Mouse (Mus musculus) cerebellum, adult 2 months (tissue): ENCODE measurements around the gene Rftn2. TPM values are rescaled to one million over a fixed set of nuclear protein-coding genes. Genes with fewer than 3 reads are reported as not detected.

Experiments used
- DNase-seq, 2 experiments: peaks; one replicate each; pipeline ENCODE4 v3.0.0; 2021
- H3K27ac ChIP-seq: fragments of 200-500 bp; 2 replicates; pipeline ENCODE4 v1.5.1; 2012; ENCODE audit warnings: low read length, control low read depth, inconsistent platforms; ENCODE audit not compliant: insufficient read depth
- H3K27me3 ChIP-seq: fragments of 200-500 bp; 2 replicates; pipeline ENCODE4 v1.6.1; 2012; ENCODE audit warnings: inconsistent platforms, mild to moderate bottlenecking, low read length, moderate library complexity; ENCODE audit not compliant: control insufficient read depth, insufficient read depth
- H3K4me1 ChIP-seq: fragments of 200-500 bp; 2 replicates; pipeline ENCODE4 v1.6.1; 2011; ENCODE audit warnings: low read length; ENCODE audit not compliant: control insufficient read depth, insufficient read depth
- H3K4me3 ChIP-seq: fragments of 200-500 bp; replicated peaks from 2 replicates; pipeline ENCODE3; 2011; ENCODE audit warnings: mild to moderate bottlenecking, low read depth, low read length, control low read depth; ENCODE audit not compliant: insufficient read depth
- CTCF ChIP-seq: fragments of 200-500 bp; IDR thresholded peaks from 2 replicates; pipeline ENCODE4 v1.5.1; 2011; ENCODE audit warnings: low read depth, mild to moderate bottlenecking, control low read depth, low read length, moderate library complexity, borderline replicate concordance; ENCODE audit not compliant: insufficient read depth
- POLR2A ChIP-seq: fragments of 200-500 bp; IDR thresholded peaks from 2 replicates; pipeline ENCODE4 v1.6.1; 2011; ENCODE audit warnings: low read length, control low read depth, borderline replicate concordance; ENCODE audit not compliant: insufficient read depth
- WGBS: fragments of 180-500 bp; shearing (Covaris S2); methylation state at CpG from one replicate; pipeline ENCODE4 v1.1.7; 2018; 5-methylcytosine and 5-hydroxymethylcytosine counted together
- polyA plus RNA-seq: library from polyadenylated mRNA; depleted of rRNA; stranded (reverse); fragments of >200 nt; gene quantifications from 2 replicates; pipeline ENCODE4 v1.2.3, GENCODE M21; 2012

Gene Rftn2
- polyA plus RNA-seq, 1 experiment = 17.1 TPM

DNA sequence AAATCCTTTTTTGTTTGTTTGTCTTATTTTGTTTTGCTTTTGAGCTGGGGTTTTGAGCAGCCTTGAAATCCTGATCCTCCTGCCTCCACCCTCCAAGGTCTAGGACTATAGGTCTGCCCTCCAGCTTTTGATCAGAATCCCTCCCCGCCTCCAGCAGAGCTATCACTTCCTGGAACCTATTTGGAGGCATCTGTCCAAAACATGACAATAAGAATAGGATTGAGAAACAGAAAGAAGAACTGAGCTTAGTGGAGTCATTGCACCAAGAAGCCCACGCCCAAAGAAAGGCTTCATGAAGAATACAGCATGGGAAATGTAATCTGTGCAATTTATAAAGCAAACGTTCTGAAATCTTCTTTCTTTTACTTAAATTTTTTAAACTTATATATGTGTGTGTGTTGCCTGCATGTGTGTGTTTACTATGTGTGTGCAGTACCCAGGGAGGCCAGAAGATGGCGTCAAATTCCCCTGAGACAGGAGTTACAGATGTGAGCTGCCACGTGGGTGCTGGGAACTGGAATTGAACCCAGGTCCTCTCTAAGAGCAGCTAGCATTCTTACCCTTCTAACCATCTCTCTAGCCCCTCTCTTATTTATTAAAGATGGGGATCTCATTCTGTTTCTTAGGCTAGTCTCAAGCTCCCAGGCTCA lies 46.5 kb downstream of the Rftn2 start:
- no peak overlapping the region for H3K4me3 ChIP-seq
- no peaks in the 10 kb centered on the region for H3K4me1 ChIP-seq
- H3K27me3 ChIP-seq = no peaks in the 10 kb centered on the region
- WGBS = 82% methylated on average over 5 of the region's 5 CpGs
- H3K27ac ChIP-seq = no peak overlapping the region
- DNase-seq = no peak
- TF ChIP-seq CTCF (0 out of 2 replicates have a peak, but pooled peaks have one; percentile 8), POLR2A (no peak)

DNA sequence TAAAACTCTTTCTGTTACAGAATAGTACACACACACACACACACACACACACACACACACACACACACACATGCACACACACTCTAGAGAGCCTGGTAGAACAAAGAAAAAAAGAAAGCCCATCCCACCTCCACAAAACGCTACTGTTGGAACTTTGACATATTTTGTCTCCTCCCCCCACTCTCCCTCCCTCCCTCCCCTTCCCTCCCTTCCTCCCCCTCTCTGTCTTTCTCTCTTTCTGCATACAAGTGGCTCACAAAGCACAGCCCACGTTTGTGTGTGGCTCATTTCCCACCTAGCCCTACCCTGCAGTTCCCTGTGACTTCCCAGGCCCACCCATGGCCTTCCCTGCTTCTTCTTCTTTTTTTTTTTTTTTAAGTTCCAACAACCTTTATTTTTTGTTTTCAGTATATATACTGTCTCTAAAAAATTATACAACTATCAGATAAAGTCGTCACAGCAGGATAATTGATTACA lies 52.0 kb downstream of the Rftn2 start:
- no peak overlapping the region for H3K4me3 ChIP-seq
- TF ChIP-seq CTCF (no peak), POLR2A (no peak)
- WGBS = 33% methylated on average over 3 of the region's 3 CpGs
- no peaks in the 10 kb centered on the region for H3K27me3 ChIP-seq
- no peaks in the 10 kb centered on the region for H3K4me1 ChIP-seq
- DNase-seq = no peak
- H3K27ac ChIP-seq = no peak overlapping the region

DNA sequence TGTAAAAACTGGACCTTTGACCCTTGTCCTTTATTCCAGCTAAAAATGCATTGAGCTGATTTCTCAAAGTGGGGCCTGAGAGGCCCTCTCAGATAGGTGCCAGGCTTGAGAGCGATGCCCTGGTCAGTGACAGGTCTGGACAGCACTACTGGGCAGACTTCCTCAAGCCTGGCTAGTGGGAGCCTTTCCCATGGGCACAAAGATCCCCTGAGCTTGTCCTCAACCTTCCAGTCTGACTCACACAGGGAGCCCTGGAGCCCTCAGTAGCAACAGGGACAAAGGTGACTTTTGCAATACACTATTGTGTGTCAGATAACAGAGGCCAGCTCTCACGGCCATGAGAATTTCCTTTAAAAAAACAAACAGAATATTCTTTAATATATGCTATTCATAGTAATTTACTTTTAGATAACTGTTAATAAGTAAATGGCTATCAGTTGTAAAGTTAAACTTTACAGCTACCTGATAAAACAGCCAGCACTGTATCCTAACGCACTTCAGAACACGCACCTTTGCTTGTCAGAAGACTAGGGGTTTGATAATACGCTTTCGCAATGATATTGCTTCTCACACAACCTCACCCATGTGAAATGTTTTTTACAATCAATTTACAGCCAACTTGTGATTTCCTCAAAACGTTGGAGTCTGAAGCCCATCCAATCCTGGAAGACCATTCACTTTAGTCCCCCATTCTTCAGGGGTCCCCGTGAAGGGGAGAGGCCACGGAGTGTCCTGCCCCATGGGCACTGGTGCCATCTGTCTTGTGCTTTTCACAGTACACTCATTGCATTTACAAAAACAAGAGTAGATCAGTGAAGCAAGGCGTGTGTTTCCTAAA lies 52.6 kb downstream of the Rftn2 start:
- H3K27ac ChIP-seq = no peak overlapping the region
- H3K4me1 ChIP-seq = no peaks in the 10 kb centered on the region
- DNase-seq = no peak
- 79% methylated on average over 10 of the region's 10 CpGs for WGBS
- no peak overlapping the region for H3K4me3 ChIP-seq
- H3K27me3 ChIP-seq = no peaks in the 10 kb centered on the region
- no peak for TF ChIP-seq CTCF
- TF ChIP-seq POLR2A = no peak

DNA sequence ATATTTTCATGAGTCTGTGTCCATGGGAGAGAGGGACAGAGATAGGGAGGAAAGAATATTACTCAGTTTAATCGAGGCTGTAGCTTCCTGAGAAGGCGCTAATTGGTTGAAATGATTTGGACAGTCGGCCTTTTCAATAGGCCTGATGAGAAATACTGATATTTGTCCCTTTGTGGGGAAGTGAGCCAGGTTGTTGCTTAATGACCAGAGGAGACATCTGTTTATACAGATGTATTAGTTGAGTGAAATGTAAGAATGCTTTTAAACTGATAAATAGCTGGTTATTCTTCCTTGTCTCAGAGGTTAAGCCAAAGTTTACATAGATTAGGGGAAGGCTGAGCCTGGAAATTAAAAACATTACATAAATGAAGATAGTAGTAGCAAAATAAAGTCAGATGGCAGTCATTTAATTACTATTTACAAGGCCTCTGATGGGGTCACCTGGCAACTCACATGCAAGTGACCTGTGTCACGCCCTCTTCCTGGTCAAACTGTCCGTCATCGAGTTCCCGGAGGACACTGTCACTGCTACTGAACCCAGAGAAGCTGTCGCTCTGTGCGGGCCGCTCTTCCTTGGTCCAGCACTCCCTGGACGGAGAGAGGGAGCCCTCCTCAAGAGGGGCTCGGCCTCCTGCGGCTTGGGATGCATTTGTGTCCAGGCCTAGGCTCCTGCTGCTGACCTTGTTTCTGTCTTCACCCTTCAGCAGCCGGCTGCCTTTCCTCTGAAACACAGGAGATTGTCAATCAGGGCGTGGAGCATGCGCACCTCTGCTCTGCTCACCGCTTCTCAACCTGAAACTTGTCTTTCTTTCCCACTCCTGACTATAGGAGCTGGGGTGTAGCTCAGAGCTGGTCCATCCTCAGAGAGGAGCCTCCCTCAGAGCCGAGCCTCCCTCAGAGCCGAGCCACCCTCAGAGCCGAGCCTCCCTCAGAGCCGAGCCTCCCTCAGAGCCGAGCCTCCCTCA lies 54.9 kb downstream of the Rftn2 start:
- Histone ChIP-seq H3K27me3 (no peaks in the 10 kb centered on the region), H3K27ac (no peak overlapping the region), H3K4me3 (peak overlapping the region; percentile 28), H3K4me1 (no peaks in the 10 kb centered on the region)
- 66% methylated on average over 22 of the region's 22 CpGs for WGBS
- TF ChIP-seq POLR2A = no peak
- no peak for TF ChIP-seq CTCF
- DNase-seq = no peak

DNA sequence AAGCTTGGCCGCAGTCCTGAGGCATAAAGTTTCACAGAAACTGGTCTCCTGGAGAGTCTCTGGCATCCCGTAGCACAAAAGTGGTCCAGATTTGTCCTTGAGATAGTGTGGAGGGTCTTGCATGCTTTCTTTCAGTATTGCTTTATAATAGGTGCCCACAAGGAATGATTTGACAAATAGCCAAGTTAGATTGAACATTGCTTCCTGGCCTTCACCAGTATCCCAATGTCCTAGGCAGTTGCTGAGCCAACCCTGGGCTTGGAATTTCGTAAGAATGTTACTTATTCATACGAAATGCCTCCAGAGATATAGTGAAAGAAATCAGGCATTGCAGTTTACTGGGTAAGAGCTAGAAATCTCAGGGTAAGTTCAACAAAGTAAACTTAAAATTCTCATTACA lies 58.0 kb downstream of the Rftn2 start:
- no peak for DNase-seq
- Histone ChIP-seq H3K4me3 (no peak overlapping the region), H3K27ac (no peak overlapping the region), H3K27me3 (no peaks in the 10 kb centered on the region), H3K4me1 (no peaks in the 10 kb centered on the region)
- 92% methylated on average over 4 of the region's 4 CpGs for WGBS
- TF ChIP-seq POLR2A = no peak

DNA sequence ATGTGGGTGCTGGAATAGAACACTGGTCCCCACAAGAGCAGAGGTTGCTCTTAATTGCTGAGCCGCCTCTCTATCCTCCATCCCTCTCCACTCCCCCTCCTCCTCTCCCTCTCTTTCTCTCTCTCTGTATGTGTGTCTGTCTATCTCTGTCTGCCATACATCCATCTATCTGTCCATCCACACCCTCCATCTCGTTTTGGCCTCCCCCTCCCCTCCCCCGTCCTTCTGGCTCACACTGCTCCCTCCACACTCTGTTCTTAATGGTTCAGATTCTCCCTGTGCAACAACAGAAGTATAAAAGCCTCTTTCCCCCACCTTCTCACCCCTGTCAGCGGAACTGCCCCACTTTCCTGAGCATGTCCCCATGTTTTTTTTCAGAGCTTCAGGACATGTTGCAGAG lies 59.0 kb downstream of the Rftn2 start:
- Histone ChIP-seq H3K4me3 (no peak overlapping the region), H3K4me1 (no peaks in the 10 kb centered on the region), H3K27ac (no peak overlapping the region), H3K27me3 (no peaks in the 10 kb centered on the region)
- no peak for DNase-seq
- WGBS = 73% methylated on average over 4 of the region's 4 CpGs
- TF ChIP-seq CTCF (no peak), POLR2A (no peak)

DNA sequence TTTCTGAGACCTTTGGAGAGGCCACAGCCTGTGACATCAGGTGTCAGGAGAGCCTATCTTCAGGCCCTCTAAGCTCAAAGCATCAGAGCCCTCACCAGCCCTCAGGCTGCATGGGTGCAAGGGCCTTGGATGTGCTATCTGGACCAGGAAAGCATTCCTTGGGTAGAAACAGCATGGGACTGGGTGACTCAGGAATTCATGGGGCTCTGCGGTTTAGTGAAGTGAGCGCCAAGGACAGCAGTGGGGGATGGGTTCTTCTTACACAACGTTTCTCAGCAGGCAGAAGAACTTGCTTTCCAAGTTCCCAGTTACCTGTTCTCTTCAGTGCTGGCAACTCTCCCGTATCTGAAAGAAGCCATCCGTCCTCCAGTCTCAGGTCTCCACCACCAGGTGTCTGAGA lies 62.6 kb downstream of the Rftn2 start:
- Histone ChIP-seq H3K27ac (no peak overlapping the region), H3K4me1 (peaks cover 7% of the 10 kb centered on the region), H3K4me3 (no peak overlapping the region), H3K27me3 (no peaks in the 10 kb centered on the region)
- 42% methylated on average over 5 of the region's 5 CpGs for WGBS
- no peak for DNase-seq
- TF ChIP-seq CTCF = no peak
- TF ChIP-seq POLR2A = no peak

DNA sequence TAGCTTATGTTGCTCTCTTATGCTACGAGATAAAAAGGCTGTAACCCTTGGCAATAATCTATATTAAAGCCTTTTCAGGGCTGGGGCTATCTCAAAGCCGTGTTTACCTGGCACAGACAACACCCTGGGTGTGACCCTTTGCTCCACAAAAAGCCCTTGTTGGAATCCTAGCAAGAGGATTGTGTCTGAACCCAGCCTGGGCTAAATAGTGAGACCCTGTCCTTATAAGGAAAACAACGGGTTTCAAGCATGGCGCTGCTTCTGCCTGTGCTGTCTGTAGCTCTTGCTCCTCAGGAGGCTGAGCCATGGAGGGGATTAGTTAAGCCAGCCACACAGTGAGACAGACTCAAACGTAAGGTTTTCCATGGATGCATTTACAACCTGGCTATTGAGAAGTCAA lies 63.8 kb downstream of the Rftn2 start:
- H3K27me3 ChIP-seq = no peaks in the 10 kb centered on the region
- DNase-seq = no peak
- no peak overlapping the region for H3K27ac ChIP-seq
- no peak overlapping the region for H3K4me3 ChIP-seq
- peaks cover 7% of the 10 kb centered on the region for H3K4me1 ChIP-seq
- 75% methylated on average over 5 of the region's 5 CpGs for WGBS
- TF ChIP-seq POLR2A = no peak
- TF ChIP-seq CTCF = no peak
